Mouse (Mus musculus) stomach, postnatal 0 days (tissue): ENCODE measurements around the gene Wfdc6a. TPM values are rescaled to one million over a fixed set of nuclear protein-coding genes. Genes with fewer than 3 reads are reported as not detected.

Experiments used
- ATAC-seq: fragments of 200-750 bp; cut with Nextera tagmentation; 2 replicates; pipeline ENCODE4 v1.8.0; 2017; ENCODE audit not compliant: low FRiP score, low TSS enrichment
- DNase-seq: peaks from one replicate; pipeline ENCODE4 v3.0.0-alpha.2; 2016; ENCODE audit warnings: low spot score
- H3K27ac ChIP-seq: fragments of 300-500 bp; sonication (generic); replicated peaks from 2 replicates; pipeline ENCODE4 v1.5.1; 2014; ENCODE audit warnings: mild to moderate bottlenecking, control low read depth
- H3K27me3 ChIP-seq: fragments of 300-500 bp; sonication (generic); 2 replicates; pipeline ENCODE4 v1.6.1; 2014; ENCODE audit warnings: low read length; ENCODE audit not compliant: control insufficient read depth, insufficient read depth
- H3K36me3 ChIP-seq: fragments of 300-500 bp; sonication (generic); 2 replicates; pipeline ENCODE4 v1.6.1; 2014; ENCODE audit warnings: low read length, mixed read lengths; ENCODE audit not compliant: control insufficient read depth, insufficient read depth
- H3K4me1 ChIP-seq: fragments of 300-500 bp; sonication (generic); replicated peaks from 2 replicates; pipeline ENCODE4 v1.6.1; 2014; ENCODE audit warnings: antibody characterized with exemption; ENCODE audit not compliant: control insufficient read depth, insufficient read depth
- H3K4me2 ChIP-seq: fragments of 300-500 bp; sonication (generic); replicated peaks from 2 replicates; pipeline ENCODE4 v1.6.1; 2014; ENCODE audit warnings: low read depth, mild to moderate bottlenecking, control low read depth, moderate library complexity
- H3K4me3 ChIP-seq: fragments of 300-500 bp; sonication (generic); 2 replicates; pipeline ENCODE4 v1.5.1; 2014; ENCODE audit warnings: low read depth, low read length, control low read depth
- H3K9ac ChIP-seq: fragments of 300-500 bp; sonication (generic); 2 replicates; pipeline ENCODE4 v1.6.1; 2014; ENCODE audit warnings: mild to moderate bottlenecking, low read length, control low read depth, mixed read lengths
- H3K9me3 ChIP-seq: fragments of 300-500 bp; sonication (generic); 2 replicates; pipeline ENCODE4 v1.6.1; 2016; ENCODE audit warnings: low read length; ENCODE audit not compliant: control insufficient read depth
- CTCF ChIP-seq: IDR thresholded peaks from 2 replicates; pipeline ENCODE4 v1.5.1; 2016; ENCODE audit warnings: antibody characterized with exemption, low read depth, mild to moderate bottlenecking, moderate library complexity
- EP300 ChIP-seq: optimal IDR thresholded peaks from 2 replicates; pipeline ENCODE3; 2016; ENCODE audit warnings: antibody characterized with exemption
- WGBS: fragments of 180-500 bp; shearing (Covaris S2); extraction: QIAGEN DNeasy Blood & Tissue Kit; methylation state at CpG from one replicate; pipeline ENCODE4 v1.1.7; 2014; 5-methylcytosine and 5-hydroxymethylcytosine counted together
- polyA plus RNA-seq: library from polyadenylated mRNA; unstranded; fragments of >200 nt; fragmentation: Nextera tagmentation; extraction: Ambion mirVana; gene quantifications from 2 replicates; pipeline ENCODE4 v1.2.1, GENCODE M21; 2015

Wfdc6a gene
- polyA plus RNA-seq, 1 experiment from 2014 or later: 0.75 TPM

GRCm38 (mm10) chr2:164542132-164542531 lies 43.1 kb downstream of the Wfdc6a start:
- WGBS: 44% methylated on average over 5 of the region's 5 CpGs
- H3K27ac ChIP-seq: 0 out of 2 replicates have a peak overlapping the region, but pooled peaks have one; percentile 40
- peak; percentile 9; the same call in 1 of the 2 replicates for ATAC-seq

GRCm38 (mm10) chr2:164540652-164541427 lies 44.4 kb downstream of the Wfdc6a start:
- Histone ChIP-seq H3K9ac (peak overlapping the region; percentile 8; the same call in 1 of the 2 replicates), H3K4me3 (no peak overlapping the region), H3K9me3 (no peaks in the 10 kb centered on the region), H3K4me1 (0 out of 2 replicates have a peak, but pooled peaks cover 4% of the 10 kb centered on the region), H3K36me3 (no peaks in the 10 kb centered on the region), H3K27me3 (no peaks in the 10 kb centered on the region), H3K4me2 (peak overlapping the region; percentile 31), H3K27ac (peak overlapping the region; percentile 82)
- TF ChIP-seq EP300 (no peak), CTCF (no peak)
- 22% methylated on average over 8 of the region's 8 CpGs for WGBS
- peak; percentile 14; the same call in 1 of the 2 replicates for ATAC-seq
- no peak for DNase-seq

More at GRCm38 (mm10) chr2:164542132-164542531, 43.1 kb downstream of the Wfdc6a start:
- TF ChIP-seq EP300 (no peak), CTCF (no peak)
- no peak overlapping the region for H3K9ac ChIP-seq
- no peak overlapping the region for H3K4me2 ChIP-seq
- DNase-seq: no peak
- H3K4me3 ChIP-seq: no peak overlapping the region
- 0 out of 2 replicates have a peak, but pooled peaks cover 4% of the 10 kb centered on the region for H3K4me1 ChIP-seq
- H3K27me3 ChIP-seq: no peaks in the 10 kb centered on the region
- no peaks in the 10 kb centered on the region for H3K36me3 ChIP-seq
- no peaks in the 10 kb centered on the region for H3K9me3 ChIP-seq

GRCm38 (mm10) chr2:164537003-164537402 lies 48.2 kb downstream of the Wfdc6a start:
- Histone ChIP-seq H3K27me3 (no peaks in the 10 kb centered on the region), H3K4me3 (no peak overlapping the region), H3K9ac (no peak overlapping the region), H3K27ac (no peak overlapping the region), H3K36me3 (no peaks in the 10 kb centered on the region), H3K9me3 (no peaks in the 10 kb centered on the region), H3K4me1 (0 out of 2 replicates have a peak, but pooled peaks cover 4% of the 10 kb centered on the region), H3K4me2 (no peak overlapping the region)
- DNase-seq (no peak), ATAC-seq (no peak)
- 54% methylated on average over 4 of the region's 4 CpGs for WGBS
- TF ChIP-seq CTCF (no peak), EP300 (no peak)

- Histone ChIP-seq H3K27ac (no peak overlapping the region), H3K4me3 (no peak overlapping the region), H3K27me3 (no peaks in the 10 kb centered on the region), H3K36me3 (no peaks in the 10 kb centered on the region), H3K4me2 (no peak overlapping the region), H3K9me3 (no peaks in the 10 kb centered on the region), H3K9ac (no peak overlapping the region), H3K4me1 (no peaks in the 10 kb centered on the region)
- TF ChIP-seq CTCF: no peak
- TF ChIP-seq EP300: no peak
- WGBS: 79% methylated on average over 10 of the region's 10 CpGs
- DNase-seq: no peak
- ATAC-seq: no peak
Observed at GRCm38 (mm10) chr2:164534315-164534714, 50.9 kb downstream of the Wfdc6a start.

GRCm38 (mm10) chr2:164531169-164531568 lies 54.1 kb downstream of the Wfdc6a start:
- H3K27ac ChIP-seq: no peak overlapping the region
- WGBS: 3% methylated on average over 3 of the region's 3 CpGs
- no peak overlapping the region for H3K4me3 ChIP-seq
- H3K9ac ChIP-seq: no peak overlapping the region; the same call in 1 of the 2 replicates
- no peaks in the 10 kb centered on the region for H3K4me1 ChIP-seq
- no peaks in the 10 kb centered on the region for H3K27me3 ChIP-seq
- H3K4me2 ChIP-seq: no peak overlapping the region
- TF ChIP-seq EP300 (no peak), CTCF (peak; percentile 96)
- DNase-seq (peak; percentile 79), ATAC-seq (peak; percentile 67; the same call in 1 of the 2 replicates)
- H3K9me3 ChIP-seq: no peaks in the 10 kb centered on the region
- H3K36me3 ChIP-seq: no peaks in the 10 kb centered on the region

Other genes starting within 250 kb of the Wfdc6a start
- gene Slpi, start 196.4 kb downstream of the Wfdc6a start, polyA plus RNA-seq: 4,305 and 4,348 TPM in 2 replicates
- 0.32 and 0.36 TPM in 2 replicates for gene Rbpjl, start 182.3 kb downstream of the Wfdc6a start, polyA plus RNA-seq
- 2.0 and 3.1 TPM in 2 replicates for gene Matn4, start 180.3 kb downstream of the Wfdc6a start, polyA plus RNA-seq
- 133 and 143 TPM in 2 replicates for gene Sdc4, start 141.6 kb downstream of the Wfdc6a start, polyA plus RNA-seq
- 46.9 and 48.6 TPM in 2 replicates for gene Sys1, start 128.5 kb downstream of the Wfdc6a start, polyA plus RNA-seq
- gene Gm20458, start 124.5 kb downstream of the Wfdc6a start, polyA plus RNA-seq: 26.9 and 28.1 TPM in 2 replicates
- gene Trp53tg5, start 111.7 kb downstream of the Wfdc6a start, polyA plus RNA-seq: not detected in 2 replicates
- 27.3 and 27.8 TPM in 2 replicates for gene Dbndd2, start 99.3 kb downstream of the Wfdc6a start, polyA plus RNA-seq
- 53.6 and 54.7 TPM in 2 replicates for gene Pigt, start 87.9 kb downstream of the Wfdc6a start, polyA plus RNA-seq
- gene Wfdc2, start 23.0 kb downstream of the Wfdc6a start, polyA plus RNA-seq: 123 and 147 TPM in 2 replicates
- not detected in 2 replicates for gene Spint3, start 12.0 kb downstream of the Wfdc6a start, polyA plus RNA-seq
- gene Eppin, start 8.1 kb upstream of the Wfdc6a start, polyA plus RNA-seq: not detected in 2 replicates
- gene Wfdc6b, start 28.1 kb upstream of the Wfdc6a start, polyA plus RNA-seq: not detected in 2 replicates
- gene Wfdc8, start 28.2 kb upstream of the Wfdc6a start, polyA plus RNA-seq: not detected in 2 replicates
- not detected in 2 replicates for gene Wfdc16, start 53.3 kb upstream of the Wfdc6a start, polyA plus RNA-seq
- 12.2 and 12.6 TPM in 2 replicates for gene Wfdc10, start 70.6 kb upstream of the Wfdc6a start, polyA plus RNA-seq
- 0.58 TPM in 1 of 2 replicates, not detected in the other for gene Wfdc9, start 71.1 kb upstream of the Wfdc6a start, polyA plus RNA-seq
- not detected in 2 replicates for gene Wfdc11, start 88.6 kb upstream of the Wfdc6a start, polyA plus RNA-seq
- 2.1 and 2.6 TPM in 2 replicates for gene Wfdc13, start 99.7 kb upstream of the Wfdc6a start, polyA plus RNA-seq
- not detected in 2 replicates for gene Spint4, start 113.1 kb upstream of the Wfdc6a start, polyA plus RNA-seq
- not detected in 2 replicates for gene Spint5, start 129.9 kb upstream of the Wfdc6a start, polyA plus RNA-seq
- 1.4 TPM in 2 replicates for gene Wfdc3, start 160.5 kb upstream of the Wfdc6a start, polyA plus RNA-seq
- 38.0 and 39.1 TPM in 2 replicates for gene Dnttip1, start 160.5 kb upstream of the Wfdc6a start, polyA plus RNA-seq
- gene Ube2c, start 184.5 kb upstream of the Wfdc6a start, polyA plus RNA-seq: 74.1 and 104 TPM in 2 replicates
- gene Tnnc2, start 194.5 kb upstream of the Wfdc6a start, polyA plus RNA-seq: 7.0 and 8.5 TPM in 2 replicates
- gene Snx21, start 200.4 kb upstream of the Wfdc6a start, polyA plus RNA-seq: 13.9 and 14.9 TPM in 2 replicates
- 39.4 and 43.8 TPM in 2 replicates for gene Acot8, start 219.4 kb upstream of the Wfdc6a start, polyA plus RNA-seq
- gene Zswim3, start 219.7 kb upstream of the Wfdc6a start, polyA plus RNA-seq: 3.8 and 4.4 TPM in 2 replicates
- gene Zswim1, start 237.2 kb upstream of the Wfdc6a start, polyA plus RNA-seq: 10.1 and 11.4 TPM in 2 replicates
- not detected in 2 replicates for gene Spata25, start 243.1 kb upstream of the Wfdc6a start, polyA plus RNA-seq
- gene Ctsa, start 247.4 kb upstream of the Wfdc6a start, polyA plus RNA-seq: 107 and 114 TPM in 2 replicates
- 4.6 and 5.3 TPM in 2 replicates for gene Neurl2, start 248.0 kb upstream of the Wfdc6a start, polyA plus RNA-seq